Mouse (Mus musculus): ENCODE data around the gene Sowahc.

Gene Sowahc

GRCm38 (mm10) chr10:59253541-59254079 is 31.9 kb downstream of the Sowahc start:
- DNase-seq, result no peak

DNA sequence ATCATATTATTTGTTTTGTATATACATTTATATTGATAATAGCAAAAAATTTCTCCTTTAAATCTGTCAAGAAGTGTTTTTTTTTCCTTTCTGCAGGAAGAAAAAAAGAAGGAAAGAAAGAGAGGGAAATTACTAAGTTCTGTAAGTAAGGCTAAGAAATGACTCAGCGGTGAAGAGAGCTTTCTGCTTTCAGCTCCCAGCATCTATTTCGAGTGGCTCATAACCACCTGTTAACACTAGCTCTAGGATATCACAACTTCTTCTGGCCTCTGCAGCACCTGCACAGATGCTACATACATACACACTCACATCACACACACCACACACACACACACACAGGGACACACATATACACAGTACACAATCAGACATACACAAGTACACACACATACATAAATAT is 34.8 kb downstream of the Sowahc start:
- DNase-seq, result no peak

- no peak for DNase-seq
Observed at GRCm38 (mm10) chr10:59259572-59259971, 37.8 kb downstream of the Sowahc start.

GRCm38 (mm10) chr10:59261603-59262002 is 39.9 kb downstream of the Sowahc start:
- no peak for DNase-seq

DNA sequence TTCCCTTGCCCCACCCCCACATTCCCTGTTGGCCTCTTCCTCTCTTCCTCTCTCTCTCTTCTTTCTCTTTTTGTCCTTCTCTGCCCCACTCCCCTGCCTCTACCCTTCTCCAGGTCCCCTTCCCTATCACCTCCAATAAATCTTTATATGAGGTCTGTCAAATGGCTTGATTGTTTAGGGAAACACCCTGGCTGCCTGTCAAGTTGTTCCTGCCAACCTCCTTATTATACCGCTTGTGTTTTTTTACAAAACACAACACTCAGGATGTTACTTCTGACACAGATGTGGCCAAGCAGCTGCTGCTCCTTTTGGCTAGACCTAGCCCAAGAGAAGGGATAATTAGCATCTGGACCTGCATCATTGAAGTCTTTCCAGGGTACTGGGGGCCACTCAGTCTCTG is 40.3 kb downstream of the Sowahc start:
- DNase-seq, result no peak

GRCm38 (mm10) chr10:59262979-59263378 is 41.2 kb downstream of the Sowahc start:
- no peak for DNase-seq

DNA sequence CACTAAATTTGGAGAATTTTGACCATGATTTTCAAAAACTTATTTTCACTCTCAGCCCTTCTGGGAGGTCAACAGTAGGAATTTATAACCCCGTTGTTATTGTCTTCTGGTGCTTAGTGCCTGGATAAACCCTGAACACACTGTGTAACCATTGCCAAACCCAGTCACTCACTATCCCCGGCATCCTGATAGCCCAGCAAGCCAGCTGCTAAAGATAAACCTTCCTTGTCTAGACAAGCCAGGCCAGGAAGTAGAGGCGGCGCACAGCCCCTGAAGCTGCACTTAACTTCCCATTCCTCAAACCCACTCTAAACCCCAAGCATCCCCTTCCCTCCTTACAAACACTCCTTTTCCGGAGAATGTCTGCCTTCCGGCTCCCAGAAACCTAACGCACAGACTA is 43.3 kb downstream of the Sowahc start:
- DNase-seq, result no peak

GRCm38 (mm10) chr10:59265674-59266073 is 43.9 kb downstream of the Sowahc start:
- no peak for DNase-seq

GRCm38 (mm10) chr10:59266097-59266496 is 44.3 kb downstream of the Sowahc start:
- DNase-seq, result no peak

DNA sequence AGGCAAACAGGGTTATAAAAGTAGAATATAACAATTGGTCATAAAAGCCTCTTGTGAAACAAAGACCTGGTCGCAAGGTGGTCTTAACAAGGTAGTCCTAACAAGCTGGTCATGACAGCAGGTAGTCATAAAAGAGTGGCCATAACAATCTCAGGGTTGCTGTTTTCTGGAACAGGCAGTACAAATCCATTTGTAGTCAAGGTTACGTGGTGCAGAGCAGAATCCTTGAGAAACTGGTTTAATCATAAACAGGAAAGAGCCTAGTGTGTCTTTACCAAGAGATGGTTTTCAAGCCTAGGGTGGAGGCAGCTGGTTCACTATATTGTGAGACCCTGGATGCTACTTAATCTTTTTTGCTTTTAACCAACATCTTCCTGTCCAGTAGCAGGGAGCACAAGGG is 45.5 kb downstream of the Sowahc start:
- DNase-seq, result no peak

DNA sequence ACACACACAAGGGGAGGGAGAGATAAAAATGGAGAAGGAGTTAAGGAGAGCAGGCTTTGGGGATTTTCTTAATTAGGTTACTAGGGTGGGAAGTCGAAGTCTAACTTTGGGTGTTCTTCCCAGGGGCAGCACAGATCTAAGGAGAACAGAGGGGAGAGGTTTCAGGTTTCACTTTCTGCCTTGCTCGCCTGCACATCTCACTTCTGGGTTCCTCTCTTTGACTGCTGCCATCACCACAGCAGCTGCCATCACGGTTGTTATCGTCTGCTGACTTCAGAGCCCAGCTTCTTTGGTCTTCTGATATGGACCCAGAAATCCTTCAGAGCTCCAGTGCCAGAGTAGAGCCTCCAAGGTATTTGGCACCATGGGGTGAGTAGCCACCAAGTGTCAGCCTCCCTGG is 46.4 kb downstream of the Sowahc start:
- DNase-seq, result no peak

GRCm38 (mm10) chr10:59268754-59269153 is 47.0 kb downstream of the Sowahc start:
- no peak for DNase-seq

DNA sequence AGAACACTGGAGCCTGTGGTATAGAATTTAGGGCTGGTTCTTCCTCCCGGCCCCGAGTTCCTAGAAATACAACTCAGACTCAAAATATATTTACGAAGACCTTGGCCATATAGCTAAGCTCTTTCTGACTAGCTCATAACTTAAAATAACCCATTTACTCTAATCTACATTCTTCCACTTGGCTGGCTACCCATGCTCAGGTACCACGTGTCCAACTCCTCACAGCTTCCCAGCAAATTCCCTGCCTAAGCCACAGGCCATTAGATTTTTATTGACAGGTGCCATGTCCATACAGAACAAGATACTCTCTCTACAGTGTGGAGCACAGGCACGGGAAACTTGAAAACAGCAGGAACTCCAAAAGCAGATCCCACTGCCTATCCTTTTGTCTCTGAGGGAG is 54.0 kb downstream of the Sowahc start:
- no peak for DNase-seq
